Mouse (Mus musculus) A20 (cell line): Measurements from ENCODE around the gene Ppp4r3b.

Experiments used
- DNase-seq: peaks from one replicate; pipeline ENCODE4 v3.0.0-alpha.2; 2011; ENCODE audit warnings: low read depth, low spot score

The Ppp4r3b gene

DNA sequence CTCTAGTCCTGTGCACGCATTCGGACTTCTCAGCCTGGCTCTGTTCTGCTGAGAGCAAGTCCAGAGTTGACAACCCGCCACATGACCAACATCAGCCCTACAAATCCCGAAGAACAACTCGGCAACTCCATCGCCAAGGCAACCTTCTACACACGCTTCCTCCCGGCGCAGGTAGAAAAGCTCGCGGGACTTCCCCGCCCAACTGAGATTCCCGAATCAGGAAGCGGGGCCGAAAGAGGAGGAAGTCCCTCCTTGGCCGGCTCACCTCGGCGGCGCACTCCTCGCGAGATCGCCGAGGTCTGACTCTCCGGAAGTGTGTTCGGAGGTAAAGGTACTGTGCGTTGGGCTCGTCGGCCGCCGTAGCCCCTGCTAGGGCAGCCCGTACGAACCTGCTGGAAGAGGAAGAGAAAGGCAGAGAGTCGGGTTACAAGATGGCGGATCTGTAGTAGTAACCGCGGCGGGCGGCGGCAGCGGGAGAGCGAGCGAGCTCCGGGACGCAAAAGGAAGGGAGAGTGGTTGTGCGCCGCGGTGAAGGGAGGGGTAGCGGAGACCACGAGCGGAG is at the start of gene Ppp4r3b:
Gene Ppp4r3b (plus strand): TSS at position 328 of the 562 bp plus-strand sequence.
- peak; percentile 98 for DNase-seq

DNA sequence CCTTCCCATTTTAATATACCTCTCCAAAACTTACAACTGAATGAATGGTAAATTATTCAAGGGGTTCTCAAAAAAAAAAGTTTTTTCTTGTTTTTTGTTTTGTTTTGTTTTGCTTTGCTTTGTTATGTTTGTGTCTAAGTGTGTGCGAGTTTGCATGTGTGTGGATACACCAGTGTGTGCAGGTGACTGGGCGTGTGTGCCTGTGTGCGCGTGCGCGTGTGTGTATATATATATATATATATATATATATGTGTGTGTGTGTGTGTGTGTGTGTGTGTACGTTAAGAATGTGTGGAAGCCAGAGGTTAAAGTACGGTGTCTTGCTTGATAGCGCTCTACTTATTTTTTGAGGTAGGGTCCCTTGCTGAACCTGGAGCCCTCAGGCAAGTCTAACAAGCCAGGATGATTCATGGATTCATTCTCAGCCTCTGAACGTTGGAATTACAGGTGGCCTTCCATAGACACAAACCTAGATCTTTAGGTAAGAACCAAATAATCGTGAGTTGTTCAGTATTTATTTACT is 42.8 kb upstream of the Ppp4r3b start:
- DNase-seq, result no peak

DNA sequence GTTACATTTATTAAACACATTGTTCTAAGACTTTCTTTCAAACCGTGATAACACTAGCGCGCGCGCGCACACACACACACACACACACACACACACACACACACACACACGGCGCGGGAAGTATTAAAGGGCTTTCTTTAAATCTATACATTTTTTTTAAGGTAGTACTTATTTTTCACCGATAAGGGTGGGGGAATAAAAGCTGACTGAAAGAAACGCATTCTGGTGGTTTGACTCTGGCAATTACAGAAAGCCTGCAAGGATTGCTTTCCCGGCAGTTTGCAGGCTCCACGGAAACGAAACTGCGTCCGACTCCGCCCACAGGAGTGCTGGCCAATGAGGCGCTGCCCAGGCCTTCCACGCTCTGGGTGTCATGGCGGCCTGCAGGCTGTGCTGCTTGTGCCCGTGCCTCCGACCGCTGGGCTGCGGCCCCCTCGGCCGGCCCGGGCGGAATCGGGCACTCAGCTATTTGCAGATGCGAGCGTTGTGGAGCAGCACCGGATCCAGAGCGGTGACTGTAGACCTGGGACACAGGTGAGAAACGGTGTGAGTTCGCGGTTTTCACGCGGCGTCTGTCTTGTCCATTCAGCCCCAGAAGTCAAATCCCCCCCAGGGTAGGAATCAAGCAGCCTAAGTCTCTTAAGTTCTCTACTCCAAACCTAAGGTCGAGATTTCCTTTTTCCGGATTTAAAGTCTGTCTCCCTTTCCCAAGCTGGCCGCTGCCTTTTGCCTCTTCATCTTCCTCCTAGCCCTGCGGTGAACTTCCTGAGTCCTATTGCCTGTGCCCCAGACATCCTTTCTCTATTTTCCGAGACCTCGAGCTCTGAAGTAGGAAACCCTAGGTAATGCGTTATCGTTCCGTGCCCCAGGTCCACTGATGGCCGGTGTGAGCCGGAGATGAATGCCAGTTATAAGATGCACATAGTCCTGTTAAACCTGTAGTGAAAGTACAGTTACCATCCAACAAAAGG is 42.0 kb upstream of the Ppp4r3b start, which contains the start of gene Pnpt1:
Gene Pnpt1 (plus strand): TSS at position 360 of the 971 bp plus-strand sequence.
- peak; percentile 95 for DNase-seq

DNA sequence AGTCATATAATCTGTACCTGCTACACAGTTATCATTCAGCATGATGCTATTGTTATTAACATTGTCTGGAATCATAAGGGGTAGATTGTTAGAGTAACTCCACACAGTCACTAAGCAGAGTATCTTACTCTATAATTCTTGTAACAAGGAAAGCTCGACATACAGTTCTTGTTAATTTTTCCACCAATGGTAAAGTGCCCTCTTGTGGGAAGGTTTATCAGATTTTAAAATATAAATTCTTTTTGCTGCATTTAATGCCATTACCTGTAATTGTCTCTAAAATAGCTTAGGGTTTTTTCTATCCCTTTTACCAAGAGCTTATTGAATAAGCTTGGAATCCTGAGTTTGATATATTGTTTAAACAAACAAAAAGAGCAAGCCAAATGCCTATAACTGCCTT is 32.0 kb upstream of the Ppp4r3b start:
- no peak for DNase-seq

DNA sequence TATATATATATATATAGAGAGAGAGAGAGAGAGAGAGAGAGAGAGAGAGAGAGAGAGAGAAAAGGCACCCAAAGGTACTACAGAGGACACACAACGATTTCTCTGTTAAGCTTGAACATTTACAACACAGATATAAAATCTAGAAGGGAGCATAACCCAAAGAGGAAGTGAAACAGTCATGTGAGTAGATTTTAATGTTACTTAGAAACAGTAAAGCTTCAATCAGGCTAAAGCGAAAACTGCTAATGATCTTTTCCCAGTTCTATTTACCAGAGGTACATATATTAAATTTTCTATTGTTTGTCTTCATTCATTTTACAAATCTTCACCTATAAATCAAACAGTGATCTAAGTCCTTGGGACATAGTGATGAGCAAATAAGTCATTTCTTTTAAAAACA is 23.8 kb upstream of the Ppp4r3b start:
- peak; percentile 53 for DNase-seq

DNA sequence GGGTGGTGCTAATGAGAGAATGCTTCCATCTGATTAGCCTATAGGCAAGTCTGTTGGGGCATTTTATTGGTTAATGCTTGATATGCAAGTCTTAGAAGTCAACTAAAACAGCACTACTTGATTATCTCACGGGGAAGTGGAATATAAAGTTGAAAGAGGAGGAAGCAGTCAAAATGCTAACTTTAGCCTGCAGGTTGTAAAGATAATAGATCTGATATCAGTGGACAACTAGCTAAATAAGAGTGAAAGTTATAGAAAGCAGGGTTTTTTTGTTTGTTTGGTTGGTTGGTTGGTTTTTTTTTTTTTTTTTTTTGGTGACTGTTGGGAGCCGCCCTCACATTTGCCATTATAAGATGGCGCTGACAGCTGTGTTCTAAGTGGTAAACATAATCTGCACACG is 9.1 kb upstream of the Ppp4r3b start:
- DNase-seq, result no peak

DNA sequence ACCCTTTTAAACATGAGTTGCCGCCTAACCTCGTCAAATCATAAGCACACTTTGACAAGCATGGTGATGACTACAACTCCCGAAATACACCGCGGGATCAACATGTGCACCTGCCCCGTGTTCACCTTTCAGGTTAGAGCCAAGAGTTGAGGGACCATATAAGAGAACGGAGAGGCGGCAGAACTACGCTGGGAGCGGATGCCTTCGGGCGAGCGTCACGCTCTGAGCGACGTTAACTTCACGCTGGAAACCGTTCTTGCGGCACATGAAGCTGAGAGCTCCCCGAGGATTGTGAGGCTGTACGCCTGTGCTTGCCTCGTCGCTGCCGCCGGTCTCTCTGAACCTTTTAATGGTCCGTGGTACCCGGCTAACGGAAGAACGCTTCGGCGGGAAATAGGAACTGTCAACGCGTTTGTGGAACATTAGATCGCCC is 715 bp upstream of the Ppp4r3b start:
- peak; percentile 77 for DNase-seq

DNA sequence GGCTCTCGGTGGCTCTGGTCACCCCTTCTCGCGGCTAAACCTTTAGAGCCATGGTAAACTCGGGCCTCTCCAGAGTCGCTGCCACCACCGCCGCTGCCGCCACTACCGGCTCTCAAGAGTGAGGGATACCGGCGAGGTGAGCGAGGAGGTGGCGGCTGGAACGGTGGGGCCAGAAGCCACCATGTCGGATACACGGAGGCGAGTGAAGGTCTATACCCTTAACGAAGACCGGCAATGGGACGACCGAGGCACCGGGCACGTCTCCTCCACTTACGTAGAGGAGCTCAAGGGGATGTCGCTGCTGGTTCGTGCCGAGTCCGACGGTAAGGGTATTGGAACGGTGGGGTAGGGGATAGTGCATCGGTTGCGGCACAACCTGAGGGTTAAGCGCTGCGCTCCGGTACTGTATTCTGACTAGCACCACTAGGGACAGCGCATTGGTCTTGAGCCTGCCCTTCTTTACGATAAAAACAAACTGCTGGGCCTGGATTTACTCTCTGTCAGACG is 488 bp downstream of the Ppp4r3b start:
- peak; percentile 76 for DNase-seq

DNA sequence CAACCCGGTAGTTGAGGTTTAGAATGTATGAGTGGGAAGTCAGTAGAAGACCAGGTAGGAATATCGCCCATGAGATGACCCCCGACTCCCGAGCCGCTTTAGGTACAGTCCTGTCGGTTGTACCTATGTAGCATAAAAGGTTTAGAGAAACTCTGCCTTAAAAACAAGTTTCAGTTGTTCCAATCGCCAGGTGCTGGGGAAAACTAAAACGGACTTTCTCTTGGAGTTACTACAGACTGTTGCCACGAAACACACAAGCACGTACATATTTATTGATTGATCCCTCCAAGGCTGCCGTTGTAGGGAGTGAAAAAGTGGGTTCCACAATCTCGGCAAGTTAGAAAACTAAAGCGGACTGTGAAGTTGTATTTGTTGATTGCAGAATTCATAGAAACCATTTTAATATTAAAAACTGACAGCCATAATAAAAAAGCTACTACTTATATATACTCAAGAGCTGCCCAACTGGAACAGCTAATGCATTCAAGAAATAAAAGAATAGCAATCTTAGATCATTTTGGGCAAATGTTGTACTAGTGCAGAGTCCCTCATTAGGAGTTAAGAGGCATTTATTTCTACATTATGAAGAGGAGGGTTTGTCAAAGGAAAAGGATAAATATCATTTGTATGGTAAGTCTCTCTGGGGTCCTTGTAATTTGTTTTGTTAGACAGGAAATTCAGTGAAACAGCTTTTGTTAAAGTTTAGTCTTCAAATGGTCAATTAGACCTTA is 1.2 kb downstream of the Ppp4r3b start:
- DNase-seq, result peak; percentile 54

DNA sequence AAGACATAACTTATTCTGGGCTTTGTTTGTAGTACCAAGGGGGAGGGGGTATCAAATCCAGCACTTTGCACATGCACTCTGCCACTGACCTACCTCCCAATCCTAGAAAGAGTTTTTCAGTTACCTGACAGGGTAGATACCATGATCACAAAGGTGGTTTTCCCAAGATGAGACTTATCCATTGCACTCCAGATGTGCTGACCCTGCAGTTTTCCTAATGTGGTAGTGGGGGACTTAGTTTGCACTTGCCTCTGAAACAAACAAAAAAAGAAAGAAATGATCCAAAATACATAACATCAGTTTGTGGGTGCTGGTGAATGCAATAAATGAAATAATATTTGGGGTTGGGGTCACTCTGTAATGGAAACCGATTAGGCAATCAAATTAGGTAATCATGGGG is 6.6 kb downstream of the Ppp4r3b start:
- no peak for DNase-seq

DNA sequence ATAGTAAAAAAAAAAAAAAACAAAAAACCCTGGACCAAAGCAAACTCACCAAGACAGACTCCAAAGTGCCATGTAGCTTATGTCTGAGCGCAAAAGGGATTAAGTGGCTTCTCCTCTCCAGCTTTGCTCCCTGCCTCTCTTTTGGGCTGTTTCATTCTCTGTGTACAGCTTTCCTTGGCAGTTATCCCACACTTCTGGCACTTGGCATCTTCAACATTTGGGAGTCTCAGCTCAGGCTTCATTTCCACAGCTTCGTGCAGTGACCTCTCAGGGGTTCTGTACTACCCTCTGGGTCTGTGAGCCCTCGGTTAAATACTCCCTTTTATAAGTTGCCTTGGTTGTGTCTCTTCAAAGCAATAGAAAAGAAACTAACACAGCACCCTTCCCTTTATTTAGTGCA is 8.0 kb downstream of the Ppp4r3b start:
- no peak for DNase-seq

DNA sequence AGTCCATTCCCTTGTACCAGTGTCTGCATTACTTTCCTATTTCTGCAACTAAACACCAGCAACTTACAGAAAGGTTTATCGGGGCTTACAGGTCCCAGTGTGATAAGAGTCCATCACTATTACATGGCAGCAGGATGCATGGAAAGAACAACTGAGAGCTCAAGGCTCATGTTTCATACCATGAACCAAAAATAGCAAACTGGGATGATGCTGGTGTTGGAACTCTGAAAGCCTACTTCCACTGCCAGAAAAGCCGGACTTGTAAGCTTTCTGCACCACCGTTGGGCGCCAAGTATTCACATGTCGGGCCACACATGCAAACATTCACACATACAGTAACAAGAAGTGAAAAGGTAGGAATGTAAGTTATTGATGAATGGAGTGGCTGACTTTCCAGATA is 9.1 kb downstream of the Ppp4r3b start:
- DNase-seq, result no peak

DNA sequence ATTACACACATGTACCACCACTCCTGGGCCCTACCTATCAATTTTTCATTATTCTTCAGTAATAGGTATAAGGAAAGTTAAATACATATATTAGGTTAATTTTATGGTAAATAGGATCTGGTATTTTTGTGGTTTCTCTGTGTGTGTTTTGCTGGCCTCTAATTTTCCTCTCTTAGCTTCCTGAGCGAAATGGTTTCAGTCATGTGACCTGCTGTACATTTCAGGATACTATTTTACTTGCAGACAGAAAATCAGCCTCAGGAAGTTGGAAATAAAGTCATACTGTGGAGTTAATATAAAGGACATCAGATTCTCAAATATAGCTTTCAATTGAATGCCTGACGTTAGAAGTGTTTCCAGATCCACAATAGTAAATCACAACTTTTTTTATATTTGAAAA is 16.3 kb downstream of the Ppp4r3b start:
- no peak for DNase-seq

DNA sequence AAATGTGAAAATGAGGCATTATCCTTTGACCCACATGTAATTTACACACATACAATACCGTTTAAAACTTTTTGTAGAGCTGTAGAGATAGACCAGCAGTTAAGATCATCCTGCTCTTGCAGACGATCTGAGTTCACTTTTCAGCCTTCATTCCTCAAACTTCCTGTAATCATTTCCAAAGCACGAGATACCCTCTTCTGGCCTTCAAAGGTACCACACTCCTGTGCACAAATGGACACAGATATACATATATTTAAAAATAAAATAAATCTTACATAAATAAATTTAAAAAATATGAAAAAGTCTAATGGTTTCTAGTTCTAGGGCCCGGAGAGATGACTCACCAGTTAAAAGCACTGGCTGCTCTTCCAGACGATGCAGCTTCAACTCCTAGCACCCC is 31.0 kb downstream of the Ppp4r3b start:
- no peak for DNase-seq

DNA sequence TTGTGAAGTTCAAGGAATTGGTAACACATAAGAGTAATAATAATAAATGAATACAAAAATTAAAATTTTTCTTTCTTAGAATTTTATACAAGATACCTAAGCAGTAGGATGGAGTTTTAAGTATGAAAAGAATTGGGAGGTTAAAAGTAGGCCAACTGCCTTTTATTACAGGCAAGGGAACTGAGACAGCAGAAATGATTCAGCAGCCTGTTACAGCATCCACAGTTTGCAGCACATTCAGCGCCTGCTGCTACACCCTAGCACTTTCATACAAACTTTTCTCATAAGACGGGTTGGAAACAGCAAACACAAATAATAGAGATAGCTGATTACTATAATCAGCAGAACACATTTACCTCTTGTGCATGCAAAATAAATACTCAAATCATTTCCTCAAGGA is 37.1 kb downstream of the Ppp4r3b start:
- DNase-seq, result no peak

DNA sequence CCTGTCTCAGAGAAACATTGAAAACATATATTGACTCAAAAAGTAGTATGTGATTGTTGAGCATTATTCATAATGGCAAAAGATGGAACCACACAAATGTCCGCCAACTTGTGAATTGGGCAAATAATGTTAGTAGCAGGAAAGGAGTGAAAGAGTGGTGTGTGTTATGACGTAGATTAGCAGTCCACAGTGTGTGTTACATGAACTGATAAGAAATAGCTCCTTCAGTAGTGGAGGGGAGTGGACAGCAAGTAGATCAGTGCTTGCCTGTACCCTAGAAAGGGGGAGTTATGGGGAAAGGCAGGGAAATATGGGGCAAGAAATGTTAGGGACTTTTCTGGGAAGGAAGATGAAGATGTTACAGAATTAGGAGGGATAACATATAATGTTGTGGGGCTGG is 43.5 kb downstream of the Ppp4r3b start:
- no peak for DNase-seq

DNA sequence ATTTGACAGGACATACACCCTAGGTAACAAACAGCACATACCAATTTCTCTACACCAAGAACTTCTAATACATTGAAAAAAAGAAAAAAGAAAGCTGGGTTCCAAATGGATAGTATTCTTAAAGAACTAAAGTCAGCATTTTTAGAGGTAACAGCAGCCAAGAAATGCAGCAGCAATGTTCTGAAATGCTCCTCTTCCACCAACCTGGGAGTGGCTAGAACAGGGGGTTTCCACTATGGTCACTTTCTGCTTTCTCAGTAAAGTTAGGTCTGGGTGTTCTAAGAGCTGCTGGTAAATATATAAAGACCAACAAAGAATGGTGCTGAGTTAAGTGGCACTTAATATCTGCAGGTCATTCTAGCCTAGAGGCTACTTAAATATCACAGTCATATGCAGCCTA is 46.4 kb downstream of the Ppp4r3b start:
- DNase-seq, result peak; percentile 86

DNA sequence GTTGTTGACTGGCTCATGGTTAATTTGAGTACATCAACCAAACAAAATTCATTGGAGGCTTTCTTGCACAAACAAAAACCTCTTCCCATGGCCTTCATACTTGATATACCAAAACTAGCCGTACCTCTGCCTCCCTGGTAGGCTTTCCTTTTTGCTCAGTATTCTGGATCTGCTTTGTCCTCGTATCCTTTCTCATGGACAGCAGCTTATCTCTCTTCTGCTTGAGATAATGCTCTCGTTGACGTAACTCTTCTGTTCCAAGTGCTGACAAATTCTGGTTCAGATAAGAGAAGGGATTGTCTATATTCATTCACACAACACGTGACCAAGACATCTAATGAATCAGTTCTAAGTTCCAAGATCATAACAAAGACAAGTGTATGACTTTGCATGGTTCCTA is 49.6 kb downstream of the Ppp4r3b start:
- no peak for DNase-seq

DNA sequence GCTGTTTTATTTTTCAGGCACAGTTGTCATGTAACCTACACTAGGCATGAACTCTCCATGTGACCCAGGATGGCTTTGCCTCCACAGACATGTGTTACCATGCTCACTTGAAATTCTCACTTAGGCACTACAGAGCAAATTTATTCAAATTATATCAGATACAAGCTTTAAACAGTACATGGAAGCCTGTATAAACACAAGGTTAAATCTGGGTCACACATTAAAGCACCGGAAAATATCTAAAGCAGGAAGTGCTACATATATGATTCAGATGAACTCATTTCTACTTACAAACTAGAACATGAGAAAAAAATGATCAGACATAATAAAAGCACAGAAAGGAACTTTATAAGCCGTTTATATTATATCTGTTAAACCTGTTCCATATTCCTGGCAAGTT is 52.1 kb downstream of the Ppp4r3b start:
- DNase-seq, result no peak

DNA sequence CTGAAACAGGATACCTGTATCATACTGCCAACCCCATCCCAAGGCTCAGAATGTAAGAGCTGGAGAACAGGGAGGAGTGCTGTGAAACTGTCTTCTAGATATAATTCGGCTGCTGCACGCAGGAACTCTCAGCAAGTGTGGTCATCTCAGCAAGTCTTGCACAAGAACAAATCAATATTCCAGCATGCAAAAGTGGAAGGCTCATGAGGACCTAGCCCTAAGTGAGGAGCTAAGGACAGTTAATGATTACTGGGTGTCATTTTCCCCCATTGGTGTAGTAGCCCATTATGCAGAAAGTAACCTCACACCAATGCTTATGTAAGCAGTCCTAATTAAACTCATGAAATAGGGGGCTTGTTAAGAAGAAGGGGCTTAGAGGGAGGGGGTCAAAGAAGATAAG is 56.3 kb downstream of the Ppp4r3b start:
- no peak for DNase-seq

DNA sequence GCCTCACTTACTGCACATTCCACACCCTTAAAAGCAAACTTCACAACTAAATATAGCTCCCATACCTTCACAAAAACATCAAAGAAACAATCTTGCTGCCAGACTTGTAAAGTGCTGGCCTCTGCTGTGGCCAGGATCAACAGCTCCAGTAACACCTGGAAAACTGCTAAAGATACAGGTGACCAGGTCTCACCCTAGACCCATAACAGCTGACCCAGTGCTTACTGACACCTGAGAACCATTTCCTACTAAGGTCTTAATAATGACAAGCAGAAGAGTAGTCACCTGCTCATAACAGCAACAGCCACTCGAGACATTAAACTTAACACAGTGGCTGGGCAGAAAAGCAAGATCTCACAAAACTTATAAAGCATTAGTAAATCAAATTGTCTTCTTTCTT is 60.9 kb downstream of the Ppp4r3b start:
- DNase-seq, result no peak

DNA sequence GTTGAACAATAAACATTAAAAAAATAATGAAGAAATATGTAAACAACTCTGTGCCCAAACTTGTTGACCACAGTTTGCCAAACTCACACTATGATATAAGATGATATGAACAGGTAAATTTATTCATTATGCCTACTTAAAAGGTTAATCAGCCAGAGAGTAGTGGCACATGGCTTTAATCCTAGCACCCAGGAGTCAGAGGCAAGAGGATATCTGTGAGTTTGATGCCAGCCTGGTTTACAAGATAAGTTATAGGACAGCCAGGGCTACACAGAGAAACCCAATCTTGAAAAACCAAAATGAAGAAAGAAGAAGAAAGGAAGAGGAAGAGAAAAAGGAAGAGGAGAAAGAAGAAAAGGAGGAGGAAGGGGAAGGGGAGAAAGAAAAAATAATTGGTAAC is 64.7 kb downstream of the Ppp4r3b start:
- DNase-seq, result no peak
